Mouse (Mus musculus) left cerebral cortex, postnatal 14 days (tissue): ENCODE results near the gene Rtkn. TPM values are rescaled to one million over a fixed set of nuclear protein-coding genes. Genes with fewer than 3 reads are reported as not detected.
A peak's percentile ranks its signal among the peaks of the same experiment; 100 is the strongest.

Experiments used
- DNase-seq, 2 experiments: peaks; one replicate each; pipeline ENCODE4 v3.0.0; 2021 to 2022; ENCODE audit warnings: low spot score in 2 of 2, mixed read lengths in 1 of 2
- intact Hi-C: fragments of 180-260 bp; cut with DNase I; formaldehyde crosslinking; loops from one replicate; pipeline ENCODE4 v1.15.1; 2025
- long read RNA-seq, 2 experiments: library from polyadenylated mRNA; stranded (forward); transcript quantifications; one replicate each; pipeline ENCODE4 v2.0.0; 2021
- total RNA-seq, 2 experiments: library from RNA; stranded (reverse); gene quantifications; 2 replicates each; pipeline ENCODE4 v1.2.3; 2021

The Rtkn gene
- total RNA-seq = 10 to 100 TPM; 55.2 to 62.4 TPM
- long read RNA-seq, experiment 1, partial matches to known transcripts = 6 of 85 reads
- long read RNA-seq, experiment 1, other reads (novel, unspliced or antisense) = 70 of 85 reads
- long read RNA-seq, experiment 2, partial matches to known transcripts = 3 of 48 reads
- long read RNA-seq, experiment 2, other reads (novel, unspliced or antisense) = 40 of 48 reads

DNA sequence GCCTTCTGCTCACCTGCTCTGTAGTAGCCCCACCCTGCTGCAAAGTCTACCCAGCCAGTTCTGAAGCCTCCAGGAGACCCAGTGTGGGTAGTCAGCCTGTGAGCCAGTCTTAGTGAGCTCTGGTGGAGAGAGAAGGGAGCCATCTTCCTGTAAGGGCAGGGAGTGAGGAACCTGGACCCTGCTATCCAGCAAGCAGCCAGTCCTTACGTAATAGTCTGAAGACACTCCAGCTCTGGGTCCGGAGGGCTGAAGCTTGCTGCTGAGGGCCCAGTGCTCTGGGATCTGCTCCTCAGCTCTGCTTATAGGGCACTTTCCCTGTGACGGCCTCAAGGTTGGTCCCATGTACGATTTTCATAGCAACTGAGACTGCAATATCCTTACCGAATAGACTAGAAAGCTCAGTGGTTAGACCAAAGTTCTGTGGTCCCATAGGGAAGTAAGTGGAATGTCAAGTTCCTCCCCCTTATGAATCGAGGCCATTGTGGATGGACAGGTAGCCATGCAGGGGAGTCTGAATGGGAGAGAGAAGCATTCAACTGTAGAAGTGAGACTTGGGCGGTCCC lies at the start of gene Rtkn:
Gene Rtkn, plus strand, starts transcription at position 513 of the 563 bp plus-strand sequence.
- intact Hi-C loops = no loop called here
- DNase-seq = no peak

DNA sequence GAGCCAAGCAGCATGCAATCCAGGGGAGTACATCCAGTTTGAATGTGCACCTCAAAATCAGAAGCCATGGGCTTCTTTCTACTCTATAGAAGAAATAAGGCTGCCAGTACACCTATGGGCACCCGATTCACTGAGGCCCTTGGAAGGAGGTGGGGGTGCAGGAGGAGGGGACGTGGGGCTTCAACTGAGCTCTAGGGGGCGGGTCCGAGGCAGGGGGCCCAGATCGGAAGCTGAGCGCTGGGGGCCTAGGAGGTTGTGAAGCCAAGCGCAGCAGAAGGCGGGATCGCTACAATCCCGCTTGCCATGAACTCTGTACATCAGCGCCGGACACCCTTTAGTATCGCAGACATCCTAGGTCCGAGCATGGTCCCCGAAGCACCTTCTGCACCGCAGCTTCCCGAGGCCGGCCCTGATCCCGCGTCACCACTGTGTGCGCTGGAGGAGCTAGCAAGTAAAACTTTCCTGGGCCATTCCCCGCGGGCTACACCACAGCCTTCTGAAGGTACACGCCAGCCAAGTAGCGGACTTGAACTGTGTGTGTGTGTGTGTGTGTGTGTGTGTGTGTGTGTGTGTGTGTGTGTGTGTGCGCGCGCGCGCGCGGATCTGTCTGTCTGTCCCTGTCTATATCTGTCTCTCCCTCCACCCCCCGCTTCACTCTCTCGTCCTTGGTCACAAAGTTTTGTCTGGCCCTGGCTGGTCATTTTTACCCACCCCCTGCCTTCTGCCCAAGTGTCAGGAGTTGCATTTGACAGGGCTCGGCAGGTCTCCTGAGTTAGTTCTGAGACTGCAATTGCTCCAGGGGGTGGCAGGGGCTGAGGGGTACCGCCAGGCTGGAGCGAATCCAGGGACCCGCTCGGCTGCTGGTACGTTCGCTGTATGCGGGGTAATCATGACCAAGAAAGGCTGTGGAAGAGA lies 48.9 kb upstream of the Rtkn start, which contains the start of gene Lbx2:
Gene Lbx2, plus strand, starts transcription at position 247 of the 915 bp plus-strand sequence.
- intact Hi-C loops = no loop called here
- DNase-seq = no peak

GRCm38 (mm10) chr6:83087205-83087925 lies 47.9 kb upstream of the Rtkn start:
- intact Hi-C loops = no loop called here
- DNase-seq = no peak

GRCm38 (mm10) chr6:83087926-83088260 lies 47.4 kb upstream of the Rtkn start:
- intact Hi-C loops = no loop called here
- DNase-seq = no peak

GRCm38 (mm10) chr6:83092416-83093127 lies 42.7 kb upstream of the Rtkn start:
- intact Hi-C loops = no loop called here
- no peak for DNase-seq

DNA sequence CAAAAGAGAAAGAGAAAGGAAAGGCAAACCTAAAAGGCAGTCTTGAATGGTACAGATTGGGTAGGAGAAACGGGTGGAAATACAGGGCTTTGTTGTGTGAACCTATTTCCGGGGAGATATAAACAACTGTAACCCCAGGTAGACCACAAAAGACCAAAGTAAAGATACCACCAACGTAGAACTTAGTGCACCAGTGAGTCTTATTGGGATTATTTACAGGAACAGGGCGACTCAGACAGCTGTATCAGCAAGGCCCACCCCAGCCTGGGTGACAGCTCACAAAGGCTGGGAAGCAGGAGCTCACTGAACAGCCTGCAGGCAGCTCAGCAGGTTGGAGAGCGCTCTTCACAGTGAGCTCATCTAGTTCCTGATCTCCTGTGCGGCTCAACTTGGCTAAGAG lies 39.3 kb upstream of the Rtkn start:
- intact Hi-C loops = no loop called here
- DNase-seq = no peak

DNA sequence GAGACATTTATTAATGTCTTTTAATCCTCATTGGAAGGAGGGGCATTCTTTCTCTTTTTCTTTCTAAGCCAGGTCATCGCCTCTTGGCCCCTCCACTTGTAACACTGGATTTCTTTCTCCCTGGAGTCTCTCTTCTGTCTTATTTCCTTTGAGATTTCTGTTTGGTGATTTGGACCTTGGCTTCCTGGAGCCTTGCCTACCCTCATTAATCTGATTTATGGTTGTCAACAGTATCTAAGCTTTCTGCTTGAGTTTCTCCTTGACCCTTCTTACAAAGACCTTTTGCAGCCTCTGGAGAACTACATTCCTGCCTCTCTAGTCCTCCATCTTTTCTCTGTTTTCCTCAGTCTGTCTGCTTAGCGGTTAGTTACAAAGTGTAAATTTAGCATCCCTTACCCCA lies 36.9 kb upstream of the Rtkn start:
- no peak for DNase-seq
- intact Hi-C loops = no loop called here

DNA sequence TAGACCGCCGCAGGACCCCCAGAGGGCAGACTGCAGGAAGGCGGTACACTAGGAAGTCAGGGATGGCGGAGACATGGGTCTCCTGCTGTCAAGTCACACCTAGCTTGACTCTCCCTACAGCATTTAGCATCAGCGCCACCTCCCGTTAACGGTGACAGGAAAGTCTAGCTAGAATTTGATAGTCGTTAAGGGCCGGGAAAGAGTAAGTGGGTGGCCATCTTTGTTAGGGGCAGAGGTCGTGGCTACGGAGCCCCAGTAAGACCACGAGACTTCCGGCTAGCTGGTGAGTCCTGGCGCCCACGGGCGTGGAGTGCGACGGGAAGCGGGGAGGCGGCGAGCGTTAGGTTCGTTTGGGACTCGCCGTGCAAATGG lies 34.0 kb upstream of the Rtkn start, which contains the start of the genes Ccdc142 and Gm42688:
Gene Ccdc142, plus strand, starts transcription at position 286 of the 372 bp plus-strand sequence.
Gene Gm42688, plus strand, starts transcription at position 302 of the 372 bp plus-strand sequence.
- peak; percentile 89 to 92 for DNase-seq
- intact Hi-C loops = loop anchor here (1.0 kb wide), 2 partner anchors 47 to 105 kb away; partner anchors contain the start of gene Aup1

GRCm38 (mm10) chr6:83101688-83102556 lies 33.3 kb upstream of the Rtkn start:
- intact Hi-C loops = loop anchor here (1.0 kb wide), 2 partner anchors 48 to 106 kb away; partner anchors contain the start of gene Aup1
- peak; percentile 46 to 63 for DNase-seq

DNA sequence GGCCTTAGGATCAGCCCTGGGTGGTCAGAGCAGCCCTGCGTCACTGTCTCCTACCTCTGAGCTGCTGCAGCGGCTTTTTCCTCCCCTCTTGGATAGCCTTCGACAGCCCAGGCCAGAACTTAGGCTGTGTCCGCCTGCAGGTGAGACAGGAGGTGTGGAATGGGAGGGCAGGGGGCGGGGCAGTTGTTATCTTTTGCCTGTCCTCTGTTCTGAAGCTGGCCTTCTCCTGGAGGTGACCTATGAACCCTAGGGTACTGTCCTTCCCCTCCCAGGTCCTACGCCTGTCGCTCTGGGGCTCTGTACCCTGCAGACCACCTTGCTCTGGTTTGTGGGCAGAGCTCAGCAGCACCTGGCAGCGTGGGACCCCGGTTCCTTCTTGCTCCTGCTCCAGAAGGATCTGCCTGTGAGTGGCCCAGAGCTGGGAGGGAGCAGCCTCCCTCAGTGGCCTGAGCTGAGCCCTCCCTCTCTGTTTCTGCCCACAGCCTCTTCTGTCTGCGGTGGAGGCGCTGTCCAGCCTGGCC lies 32.1 kb upstream of the Rtkn start:
- intact Hi-C loops = no loop called here
- no peak for DNase-seq

DNA sequence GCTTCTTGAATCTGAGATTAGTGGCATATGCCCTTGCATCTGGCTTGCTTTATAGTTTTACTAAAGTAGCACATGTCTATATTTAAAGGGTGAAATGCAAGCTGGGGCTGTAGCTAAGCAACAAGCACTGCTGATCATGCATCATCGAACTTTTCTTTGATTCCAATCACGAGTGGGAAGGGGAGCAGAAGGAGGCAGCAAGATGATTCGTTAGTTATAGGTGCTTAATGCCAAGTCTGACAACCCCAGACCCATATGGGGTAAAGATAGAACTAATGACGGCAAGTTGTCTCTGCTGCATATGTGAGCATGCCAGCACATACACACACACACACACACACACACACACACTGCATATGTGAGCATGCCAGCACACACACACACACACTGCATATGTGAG lies 31.1 kb upstream of the Rtkn start:
- DNase-seq = peak in 1 of 2 experiments; percentile 80
- intact Hi-C loops = no loop called here

DNA sequence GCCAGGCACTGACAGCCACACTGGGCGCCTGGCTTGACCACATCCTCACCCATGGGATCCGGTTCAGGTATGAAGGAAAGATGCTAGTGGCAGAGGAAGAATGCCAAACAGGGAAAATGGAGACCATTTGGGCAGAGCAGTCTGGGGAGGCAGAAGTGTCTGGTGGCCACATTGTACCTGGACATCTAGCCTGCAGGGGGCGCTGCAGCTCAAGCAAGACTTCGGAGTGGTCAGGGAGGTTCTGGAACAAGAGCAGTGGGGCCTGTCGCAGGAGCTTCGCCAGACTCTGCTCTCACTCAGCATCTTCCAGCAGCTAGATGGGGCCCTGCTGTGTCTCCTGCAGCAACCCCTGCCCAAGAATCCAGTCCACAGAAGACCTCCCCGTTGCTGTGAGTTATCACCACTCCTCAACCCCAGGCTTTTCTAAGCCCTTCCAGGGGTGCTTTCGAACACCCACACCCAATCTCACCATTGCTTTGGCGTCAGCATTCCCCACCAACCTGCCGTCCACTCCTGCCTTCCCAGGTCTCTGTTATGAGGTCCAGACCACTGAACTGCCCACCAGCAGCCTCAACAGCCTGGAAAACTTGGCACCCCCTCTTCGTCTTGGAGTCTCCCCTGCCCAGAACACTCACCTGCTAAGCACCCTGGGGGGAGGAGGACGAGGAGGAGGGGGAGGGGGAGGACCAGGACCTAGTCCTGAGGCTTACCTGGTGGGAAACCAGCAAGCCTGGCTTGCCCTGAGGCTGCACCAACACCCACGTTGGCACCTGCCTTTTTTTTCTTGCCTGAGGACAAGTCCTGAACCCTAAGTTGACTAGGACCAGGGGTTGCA lies 27.5 kb upstream of the Rtkn start:
- peak; percentile 74 to 84 for DNase-seq
- intact Hi-C loops = no loop called here

GRCm38 (mm10) chr6:83108762-83109668 lies 26.2 kb upstream of the Rtkn start, which contains the start of gene Mrpl53:
TSS of gene Mrpl53 (plus strand) at chr6:83109040.
- DNase-seq = peak; percentile 75 to 79
- intact Hi-C loops = no loop called here

DNA sequence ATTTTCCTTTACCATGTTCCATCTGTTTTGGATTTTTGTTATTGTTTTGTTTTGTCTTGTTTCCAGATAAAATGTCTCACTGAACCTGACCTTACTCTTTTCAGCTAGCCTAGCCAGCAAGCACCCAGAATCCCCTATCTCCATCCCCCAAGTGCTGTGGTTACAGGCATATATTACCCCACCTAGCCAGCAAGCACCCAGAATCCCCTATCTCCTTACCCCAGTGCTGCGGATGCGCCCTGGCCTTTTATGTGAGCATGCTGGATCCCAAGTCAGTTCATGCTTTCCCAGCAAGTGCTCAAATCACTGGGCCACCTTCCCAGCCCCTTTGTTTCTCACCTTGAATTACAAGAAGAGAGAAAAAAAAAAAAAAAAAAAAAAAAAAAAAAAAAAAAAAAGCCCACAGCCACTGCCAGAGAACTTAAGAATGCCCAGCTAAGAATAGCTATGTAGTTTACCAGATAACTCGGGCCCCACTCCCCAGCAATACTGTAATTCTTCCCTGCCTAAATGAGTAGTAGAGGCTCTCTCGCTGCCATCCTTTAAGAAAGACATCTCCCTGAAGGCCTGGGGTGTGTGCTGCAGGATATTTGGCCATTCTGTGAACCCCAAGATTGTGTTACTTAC lies 23.6 kb upstream of the Rtkn start:
- DNase-seq = no peak
- intact Hi-C loops = no loop called here

DNA sequence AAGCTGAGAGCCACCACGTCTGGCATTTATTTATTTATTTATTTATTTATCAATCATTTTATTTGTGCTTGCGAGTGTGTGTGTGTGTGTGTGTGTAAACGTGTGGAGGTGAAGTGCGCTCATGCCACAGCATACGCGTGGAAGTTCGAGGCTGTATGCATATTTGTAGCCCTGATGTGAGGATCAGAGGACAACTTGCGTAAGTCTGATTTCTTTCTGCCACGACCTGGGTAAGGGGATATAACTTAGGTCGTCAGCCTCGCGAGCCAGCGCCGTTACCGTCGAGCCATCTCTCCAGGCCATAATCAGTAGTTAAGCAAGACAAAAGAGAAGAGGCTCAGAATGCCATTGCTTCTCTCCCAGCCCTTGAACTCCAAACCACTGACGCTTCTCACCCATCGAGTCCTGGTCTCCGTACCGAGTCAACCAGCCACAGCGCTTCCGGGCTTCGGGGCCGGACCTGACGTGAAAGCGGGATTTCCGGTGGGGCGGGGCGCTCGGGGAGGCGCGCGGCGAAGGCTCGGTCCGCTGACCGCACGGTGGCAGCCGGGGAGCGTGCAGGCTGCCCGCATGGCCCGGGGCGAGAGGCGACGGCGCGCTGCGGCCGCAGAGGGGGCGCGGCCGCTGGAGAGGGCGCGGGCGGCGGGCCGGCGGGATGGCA lies 20.1 kb upstream of the Rtkn start, which contains the start of gene Mogs:
Gene Mogs, plus strand, starts transcription at position 486 of the 661 bp plus-strand sequence.
- DNase-seq = peak; percentile 86 to 93
- intact Hi-C loops = loop anchor here (5.0 kb wide), 1 partner anchor 42 kb away; the partner anchor contains the start of genes 1700003E16Rik and Wdr54
